Mouse (Mus musculus) cerebellum, adult 2 months (tissue): Measurements from ENCODE around the gene Cpne4.

Experiments used
- CTCF ChIP-seq: fragments of 200-500 bp; IDR thresholded peaks from 2 replicates; pipeline ENCODE4 v1.5.1; 2011; ENCODE audit warnings: low read depth, mild to moderate bottlenecking, control low read depth, low read length, moderate library complexity, borderline replicate concordance; ENCODE audit not compliant: insufficient read depth
- POLR2A ChIP-seq: fragments of 200-500 bp; IDR thresholded peaks from 2 replicates; pipeline ENCODE4 v1.6.1; 2011; ENCODE audit warnings: low read length, control low read depth, borderline replicate concordance; ENCODE audit not compliant: insufficient read depth

- no peak for TF ChIP-seq CTCF
- no peak for TF ChIP-seq POLR2A
These were observed 212.9 kb downstream of the Cpne4 start for GRCm38 (mm10) chr9:104760031-104760430.
